Mouse (Mus musculus) yolk sac, embryonic 10.5 days (tissue): ENCODE measurements around the gene Lyar.

Experiments
- DNase-seq: peaks from one replicate; pipeline ENCODE4 v3.0.0-alpha.2; 2017; ENCODE audit warnings: low spot score

Gene Lyar

DNA sequence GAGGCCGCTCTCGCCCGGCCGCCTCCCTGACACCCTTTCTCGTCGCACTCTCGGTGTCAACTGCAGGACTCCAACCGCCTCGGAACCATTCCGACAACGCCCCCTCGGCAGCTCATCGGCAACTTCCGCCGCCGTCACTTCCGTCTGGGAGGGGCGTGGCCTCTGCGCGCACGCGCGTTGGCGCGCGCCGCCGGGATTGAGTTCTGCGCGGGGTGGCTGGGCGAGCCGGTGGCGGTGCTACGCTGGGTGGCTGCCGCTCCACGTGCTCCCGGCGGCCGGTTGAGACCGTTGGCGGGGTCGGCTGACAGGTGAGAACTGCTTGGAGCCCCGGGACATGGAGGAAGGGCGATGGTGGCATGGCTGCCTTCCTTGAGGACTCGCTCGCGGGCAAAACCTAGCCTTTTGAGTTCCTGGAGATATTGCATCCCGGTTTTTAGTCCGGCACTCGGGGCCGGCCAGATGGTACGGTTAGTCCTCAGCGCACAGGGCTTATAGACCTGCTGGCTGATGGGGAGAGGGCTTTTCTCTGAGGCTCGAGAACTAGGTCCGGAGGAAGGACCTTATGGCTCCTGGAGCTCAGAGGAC is at the start of gene Lyar, which contains the start of gene Zbtb49:
Lyar (plus strand) TSS at position 143 of the 585 bp plus-strand sequence.
Zbtb49 (minus strand) TSS at position 130 of the 585 bp plus-strand sequence.
- peak; percentile 91 for DNase-seq

- DNase-seq: no peak
Observed at GRCm38 (mm10) chr5:38173766-38174165, 46.5 kb upstream of the Lyar start.

- no peak for DNase-seq
Observed at GRCm38 (mm10) chr5:38174256-38174912, 45.9 kb upstream of the Lyar start.

- no peak for DNase-seq
Observed at GRCm38 (mm10) chr5:38184688-38185285, 35.5 kb upstream of the Lyar start.

DNA sequence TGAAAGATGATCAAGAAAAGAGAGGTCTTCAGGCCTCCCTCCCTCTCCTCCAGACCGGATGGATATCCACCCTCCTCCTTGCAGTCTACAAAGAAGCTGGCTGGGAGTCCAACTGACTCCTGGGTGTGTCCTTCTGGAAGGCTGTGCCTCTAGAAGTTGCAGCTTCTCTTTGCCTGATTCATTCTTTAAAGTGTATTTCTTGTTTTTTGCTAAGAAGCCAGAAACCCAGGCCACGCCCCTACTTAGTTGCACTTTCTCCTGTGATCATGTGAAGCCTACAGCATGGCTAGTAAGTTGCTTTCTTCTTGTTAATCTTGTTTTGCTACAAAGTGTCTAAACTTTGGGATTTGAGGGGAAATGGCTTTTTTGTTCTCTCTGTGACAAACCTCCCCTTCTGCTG is 33.3 kb upstream of the Lyar start:
- no peak for DNase-seq

GRCm38 (mm10) chr5:38190907-38191306 is 29.4 kb upstream of the Lyar start:
- no peak for DNase-seq

- no peak for DNase-seq
Observed at GRCm38 (mm10) chr5:38194946-38195345, 25.3 kb upstream of the Lyar start.

- DNase-seq: no peak
Observed at GRCm38 (mm10) chr5:38195941-38196340, 24.3 kb upstream of the Lyar start.

DNA sequence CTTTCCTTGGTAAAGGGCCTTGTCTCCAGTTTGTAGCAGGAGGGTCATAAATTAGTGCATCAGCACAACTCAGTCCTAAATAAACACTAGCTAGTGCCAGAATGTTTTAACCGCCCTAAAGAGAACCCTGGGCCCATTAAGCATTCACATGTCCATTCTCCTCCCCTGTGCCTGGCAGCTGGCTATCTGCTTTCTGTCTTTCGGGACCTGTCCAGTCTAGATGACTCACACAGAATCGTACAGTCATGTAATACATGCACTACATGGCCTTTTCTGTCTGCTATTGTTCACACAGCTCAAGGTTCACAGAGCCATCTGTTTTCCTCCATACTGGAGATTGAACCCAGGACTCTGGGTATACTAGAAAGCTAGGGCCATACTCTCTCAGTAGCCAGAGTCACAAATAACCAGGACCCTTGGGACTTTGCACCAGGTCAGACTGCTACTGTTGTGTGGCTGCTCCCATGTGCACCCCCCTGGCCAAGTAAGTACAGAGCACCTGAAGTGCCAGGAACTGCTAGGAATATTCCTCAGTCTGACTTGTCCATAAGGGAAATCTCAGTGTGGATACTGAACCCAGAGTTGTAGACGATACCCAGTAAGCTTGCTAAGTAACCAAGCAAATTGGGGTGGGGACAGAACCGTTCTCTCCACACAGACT is 23.3 kb upstream of the Lyar start:
- DNase-seq: no peak

DNA sequence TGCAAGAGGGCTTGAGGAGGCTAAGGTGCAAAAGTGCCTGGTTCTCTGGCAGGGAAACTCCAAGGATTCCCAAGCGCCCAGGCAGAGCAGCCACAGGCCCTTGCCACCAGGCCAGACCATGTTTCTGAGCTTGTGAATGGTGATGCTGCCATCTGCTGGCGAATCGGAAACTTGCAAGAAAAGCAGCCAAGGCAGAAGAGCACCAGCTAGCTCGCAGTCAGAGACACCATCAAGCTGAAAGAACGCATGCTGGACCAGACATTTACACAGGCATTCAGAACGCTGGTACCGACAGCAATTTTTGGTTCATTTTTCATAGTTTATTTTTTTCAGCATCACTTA is 22.8 kb upstream of the Lyar start:
- peak; percentile 72 for DNase-seq

DNA sequence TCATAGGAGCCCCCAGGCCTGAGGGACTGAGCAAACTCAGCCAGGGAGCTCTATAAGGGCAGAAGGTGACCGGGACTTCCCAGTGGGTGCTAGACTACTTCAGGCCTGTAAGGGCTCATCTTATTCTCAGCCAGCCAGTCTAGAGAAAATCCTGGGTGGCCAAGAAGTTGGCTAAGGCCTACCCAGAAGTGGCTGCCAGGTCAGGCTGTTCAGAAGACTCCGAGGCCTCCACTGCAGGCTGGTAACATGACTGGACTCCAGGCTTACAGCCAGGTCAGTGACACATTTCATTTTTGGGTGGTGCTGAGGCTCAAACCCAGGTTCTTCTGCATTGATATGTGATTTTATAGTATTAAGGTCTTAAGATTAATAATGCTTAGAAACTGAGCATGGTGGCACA is 20.6 kb upstream of the Lyar start:
- DNase-seq: no peak

DNA sequence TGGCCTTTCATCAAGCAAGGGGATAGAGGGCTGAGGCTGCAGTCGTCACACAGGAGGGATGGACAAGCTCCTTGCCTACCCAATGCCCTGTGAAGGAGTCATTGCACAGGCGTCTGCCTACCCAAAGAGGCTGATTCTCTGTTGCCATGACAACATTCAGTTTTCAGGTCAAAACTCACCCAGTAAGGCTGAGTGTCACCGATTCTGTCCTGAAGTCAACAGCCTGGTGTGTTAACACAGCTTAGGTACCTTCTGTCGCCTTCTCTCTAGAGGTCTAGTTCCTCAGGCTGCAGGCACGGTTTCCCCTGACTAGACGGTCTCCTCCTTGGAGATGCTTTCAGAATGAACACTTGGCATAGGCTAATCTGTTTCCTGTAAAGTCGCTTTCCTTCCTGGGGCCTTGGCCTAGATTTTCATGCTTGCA is 15.0 kb upstream of the Lyar start:
- no peak for DNase-seq

GRCm38 (mm10) chr5:38208985-38209384 is 11.3 kb upstream of the Lyar start:
- no peak for DNase-seq

DNA sequence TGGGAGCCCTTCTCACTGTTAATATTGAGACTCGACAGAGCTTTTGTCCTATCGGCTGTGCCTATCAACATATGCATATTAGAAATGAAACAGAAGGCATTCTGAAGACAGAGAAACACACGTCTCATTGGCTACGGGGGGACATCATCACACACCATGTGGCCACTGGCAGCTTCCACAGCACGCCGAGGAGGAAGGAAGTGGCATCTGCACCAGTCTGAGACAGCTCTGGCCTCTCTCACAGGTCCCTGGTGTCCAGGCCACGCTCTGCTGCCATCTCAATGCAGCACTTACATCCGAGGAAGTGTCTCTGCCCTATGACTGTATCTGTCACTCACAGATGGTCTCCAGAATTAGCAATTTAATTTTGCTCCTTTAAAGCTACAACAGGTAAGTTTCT is 8.6 kb upstream of the Lyar start:
- DNase-seq: no peak

DNA sequence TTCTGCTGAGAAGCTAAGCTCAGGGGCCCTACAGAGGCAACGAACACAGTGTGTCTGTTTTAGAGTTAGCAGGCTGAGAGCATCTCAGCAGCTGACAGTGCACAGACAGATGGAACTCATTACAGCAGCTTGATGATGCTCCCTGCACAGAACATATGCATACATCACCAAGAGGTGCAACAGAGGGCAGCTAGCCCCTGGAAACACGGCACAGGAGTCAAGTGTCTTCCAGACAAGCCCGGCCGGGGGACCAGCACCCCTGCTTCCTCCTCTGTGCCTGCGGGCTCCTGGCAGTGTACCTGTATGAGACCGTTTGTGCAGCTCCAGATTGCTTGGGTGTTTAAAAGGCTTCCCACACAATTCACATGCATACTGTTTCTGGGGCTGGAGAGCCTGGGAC is 7.3 kb upstream of the Lyar start:
- DNase-seq: no peak

GRCm38 (mm10) chr5:38219771-38220307 is 431 bp upstream of the Lyar start:
- DNase-seq: no peak

DNA sequence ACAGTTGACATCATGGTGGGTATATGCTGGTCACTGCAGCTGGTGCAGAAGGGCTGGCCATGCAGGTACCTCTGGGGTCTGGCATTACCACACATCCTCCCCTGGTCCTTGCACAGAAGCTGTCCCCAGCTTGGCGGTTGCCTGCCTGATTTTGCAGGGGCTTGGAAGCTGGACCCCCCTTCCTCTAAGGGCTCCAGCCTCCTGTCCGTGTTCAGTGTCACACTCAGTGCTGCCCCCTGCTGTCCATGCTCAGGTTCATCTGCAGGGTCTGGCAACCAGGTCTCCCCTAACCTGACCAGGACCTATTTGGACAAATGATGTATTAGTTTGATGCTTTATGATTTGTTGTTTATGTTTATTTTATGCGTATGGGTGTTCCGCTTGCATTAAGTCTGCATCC is 15.2 kb downstream of the Lyar start:
- DNase-seq: peak; percentile 13

- no peak for DNase-seq
Observed at GRCm38 (mm10) chr5:38236627-38237026, 16.4 kb downstream of the Lyar start.

DNA sequence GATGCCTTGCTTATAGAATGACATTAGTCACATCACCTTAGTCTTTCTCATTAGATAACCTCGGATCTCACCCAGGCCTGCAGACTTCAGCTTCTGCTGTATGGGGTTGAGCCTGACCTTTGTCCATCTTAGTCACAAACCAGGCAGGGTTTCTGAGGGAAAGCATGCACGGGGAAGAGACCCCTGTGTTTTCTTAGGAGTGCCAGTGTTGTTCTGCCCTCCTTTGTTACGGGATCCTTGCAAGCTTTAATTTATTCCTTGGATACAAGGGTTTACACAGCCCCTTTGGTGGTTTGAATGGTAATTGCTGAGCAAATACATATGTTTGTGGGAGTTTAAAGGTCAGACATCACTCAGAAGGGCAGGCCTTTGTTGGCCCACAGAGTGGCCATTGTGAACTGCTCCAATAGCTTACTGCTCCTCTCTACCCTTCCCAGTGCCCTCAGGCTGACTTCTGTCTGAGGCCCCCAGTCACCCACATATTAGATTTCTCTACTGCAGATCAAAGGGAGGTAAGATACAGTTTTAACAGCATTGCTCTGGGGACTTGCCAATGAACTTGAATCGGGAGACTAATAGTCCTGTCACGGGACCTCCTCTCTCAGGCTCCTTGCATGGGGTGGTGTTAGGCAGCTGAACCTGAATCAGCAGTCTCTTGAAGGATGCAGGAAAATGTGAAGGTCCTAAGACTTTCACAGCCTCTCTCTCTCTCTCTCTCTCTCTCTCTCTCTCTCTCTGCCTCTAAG is 20.6 kb downstream of the Lyar start:
- peak; percentile 23 for DNase-seq

GRCm38 (mm10) chr5:38241473-38241834 is 21.2 kb downstream of the Lyar start:
- no peak for DNase-seq

DNA sequence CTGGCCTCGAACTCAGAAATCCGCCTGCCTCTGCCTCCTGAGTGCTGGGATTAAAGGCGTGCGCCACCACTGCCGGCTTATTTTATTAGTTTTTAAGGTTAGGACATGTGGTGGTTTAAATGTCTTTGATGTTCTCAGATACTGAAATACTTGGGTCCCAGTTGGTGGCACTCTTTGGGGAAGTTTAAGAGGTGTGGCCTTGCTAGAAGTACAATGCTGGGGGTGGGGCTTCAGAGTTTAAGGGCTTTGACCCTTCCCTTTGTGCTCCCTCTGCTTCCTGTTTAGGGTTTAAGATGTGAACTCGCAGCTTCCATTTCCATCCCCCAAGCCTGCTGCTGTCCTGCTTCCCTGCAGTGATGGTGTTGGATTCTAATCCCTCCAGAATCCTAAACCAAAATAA is 21.7 kb downstream of the Lyar start:
- DNase-seq: no peak

DNA sequence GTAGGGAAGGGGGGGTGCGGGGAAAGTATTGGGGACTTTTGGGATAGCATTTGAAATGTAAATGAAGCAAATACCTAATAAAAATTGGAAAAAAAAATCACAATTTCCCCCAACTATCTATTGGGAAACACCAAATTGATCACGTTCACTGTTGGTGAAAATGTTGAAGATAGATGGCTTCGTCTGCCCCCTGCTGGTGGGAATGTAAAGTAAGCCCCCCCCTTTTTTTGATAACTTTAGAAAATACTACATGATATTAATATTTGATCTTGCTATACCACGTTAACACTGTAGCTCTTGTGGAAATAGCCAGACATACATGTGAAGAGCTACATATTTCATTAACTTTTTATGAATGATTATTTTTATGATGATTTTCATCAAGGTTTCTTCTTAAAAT is 34.9 kb downstream of the Lyar start:
- no peak for DNase-seq
